Mouse (Mus musculus): Measurements from ENCODE around the gene Atp5d.

Gene Atp5d

GRCm38 (mm10) chr10:80138553-80139438 is at the start of gene Atp5d:
Atp5d (plus strand) TSS chr10:80138632.
- peak; percentile 66 to 76 for DNase-seq

- no peak for DNase-seq
Observed at GRCm38 (mm10) chr10:80089146-80089545, 49.3 kb upstream of the Atp5d start.

GRCm38 (mm10) chr10:80091527-80091926 is 46.9 kb upstream of the Atp5d start:
- no peak for DNase-seq

- peak; percentile 54 to 64 for DNase-seq
Observed at GRCm38 (mm10) chr10:80092690-80093089, 45.7 kb upstream of the Atp5d start.

- no peak for DNase-seq
Observed at GRCm38 (mm10) chr10:80094085-80094484, 44.3 kb upstream of the Atp5d start.

- DNase-seq, result no peak
Observed at GRCm38 (mm10) chr10:80094684-80095083, 43.7 kb upstream of the Atp5d start.

GRCm38 (mm10) chr10:80095547-80095946 is 42.9 kb upstream of the Atp5d start:
- DNase-seq, result peak; percentile 56 to 78

GRCm38 (mm10) chr10:80097275-80097674 is 41.2 kb upstream of the Atp5d start:
- DNase-seq, result peak in 1 of 2 experiments; percentile 65

GRCm38 (mm10) chr10:80098630-80099029 is 39.8 kb upstream of the Atp5d start:
- peak; percentile 43 to 56 for DNase-seq

GRCm38 (mm10) chr10:80100982-80101381 is 37.5 kb upstream of the Atp5d start:
- DNase-seq, result peak; percentile 66 to 76

GRCm38 (mm10) chr10:80102216-80102915 is 36.1 kb upstream of the Atp5d start:
- DNase-seq, result peak; percentile 87 to 91

GRCm38 (mm10) chr10:80103032-80103431 is 35.4 kb upstream of the Atp5d start:
- no peak for DNase-seq

GRCm38 (mm10) chr10:80104181-80104580 is 34.3 kb upstream of the Atp5d start:
- no peak for DNase-seq

GRCm38 (mm10) chr10:80105460-80105859 is 33.0 kb upstream of the Atp5d start, which contains the start of gene Sbno2:
Sbno2 (minus strand) TSS chr10:80105571.
- DNase-seq, result peak in 1 of 2 experiments; percentile 36

- peak; percentile 38 to 60 for DNase-seq
Observed at GRCm38 (mm10) chr10:80105926-80106325, 32.5 kb upstream of the Atp5d start.

- DNase-seq, result no peak
Observed at GRCm38 (mm10) chr10:80107678-80108077, 30.8 kb upstream of the Atp5d start.

- peak; percentile 93 to 96 for DNase-seq
Observed at GRCm38 (mm10) chr10:80114341-80115284, 23.8 kb upstream of the Atp5d start.

- peak; percentile 100 for DNase-seq
Observed at GRCm38 (mm10) chr10:80115290-80115943, 23.0 kb upstream of the Atp5d start, which contains the start of gene Stk11. Stk11 (plus strand) TSS chr10:80115803.

- DNase-seq, result no peak
Observed at GRCm38 (mm10) chr10:80115944-80116335, 22.5 kb upstream of the Atp5d start.

- DNase-seq, result peak in 1 of 2 experiments; percentile 26
Observed at GRCm38 (mm10) chr10:80116563-80116926, 21.9 kb upstream of the Atp5d start.

- DNase-seq, result peak; percentile 73 to 80
Observed at GRCm38 (mm10) chr10:80116927-80117691, 21.3 kb upstream of the Atp5d start.
